Mouse (Mus musculus): ENCODE measurements around the gene Erp27. TPM values are rescaled to one million over a fixed set of nuclear protein-coding genes. Genes with fewer than 3 reads are reported as not detected.

The Erp27 gene
- polyA plus RNA-seq (2017; shearing (Covaris generic)), result 1.6 TPM

DNA sequence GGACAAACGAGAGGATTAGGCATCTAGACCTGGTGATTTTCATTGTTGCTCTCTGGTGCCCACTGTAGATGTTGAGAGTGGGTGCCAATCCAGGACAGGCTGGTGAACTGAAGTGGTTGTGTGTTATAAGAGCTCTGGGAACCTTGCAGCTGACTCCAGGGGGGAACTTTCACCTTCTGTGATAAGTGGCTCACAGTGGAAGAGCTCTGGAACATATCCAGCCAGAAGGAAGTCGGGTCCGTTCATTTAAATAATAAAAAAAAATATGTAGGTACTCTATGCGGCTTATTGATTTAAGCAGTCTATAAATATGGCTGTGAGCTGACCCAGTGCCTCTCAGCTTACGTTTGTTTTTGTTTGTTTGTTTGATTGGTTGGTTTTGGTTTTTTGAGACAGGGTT, at the start of gene Erp27:
Erp27 (minus strand) TSS at position 101 of the 400 bp plus-strand sequence.

DNA sequence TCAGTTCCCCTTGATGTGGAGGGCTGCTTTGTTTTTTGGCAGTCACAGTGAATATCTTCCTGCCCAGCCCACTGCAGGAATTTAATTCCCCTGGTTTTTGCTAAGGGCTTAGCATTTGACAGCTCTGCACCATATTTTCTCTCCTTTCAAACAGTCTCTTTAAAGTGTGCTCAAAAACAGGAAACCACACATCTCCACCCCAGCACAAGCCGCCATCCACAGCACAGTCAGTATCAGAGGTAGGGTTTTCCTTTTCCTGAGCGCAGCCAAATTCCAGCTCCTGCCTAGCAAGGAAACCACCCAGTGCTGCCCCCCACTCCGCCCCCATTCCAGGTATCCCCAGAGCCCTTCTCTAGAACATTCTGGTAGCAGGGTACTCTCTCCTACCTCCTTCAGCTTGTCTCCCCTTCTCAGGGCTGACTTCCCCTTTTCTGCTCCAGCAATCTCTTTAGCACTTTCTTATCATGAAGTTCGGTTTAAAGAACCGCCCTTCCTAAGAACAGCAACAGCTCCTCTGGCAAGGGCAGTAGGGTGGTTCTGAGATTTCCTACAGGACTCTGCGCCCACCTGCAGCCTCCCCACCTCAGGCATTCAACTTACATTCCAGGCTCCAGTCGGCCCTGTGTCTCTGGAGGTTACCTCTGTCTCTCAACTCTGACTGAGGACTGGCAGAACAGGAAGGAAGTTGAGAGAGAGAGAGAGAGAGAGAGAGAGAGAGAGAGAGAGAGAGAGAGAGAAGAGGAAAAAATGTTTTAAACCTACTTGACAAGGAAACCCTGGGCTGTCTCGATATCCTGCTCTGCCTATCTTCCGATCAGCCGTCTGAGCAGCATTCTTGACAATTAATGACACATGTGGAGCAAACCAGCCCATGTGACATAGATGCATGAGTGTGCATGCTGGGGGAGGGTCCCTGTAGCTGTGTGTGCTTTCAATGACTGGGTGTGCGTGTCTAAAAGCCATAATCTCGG, 19.4 kb upstream of the Erp27 start, which contains the start of gene Arhgdib:
Arhgdib (minus strand) TSS at position 849 of the 971 bp plus-strand sequence.

DNA sequence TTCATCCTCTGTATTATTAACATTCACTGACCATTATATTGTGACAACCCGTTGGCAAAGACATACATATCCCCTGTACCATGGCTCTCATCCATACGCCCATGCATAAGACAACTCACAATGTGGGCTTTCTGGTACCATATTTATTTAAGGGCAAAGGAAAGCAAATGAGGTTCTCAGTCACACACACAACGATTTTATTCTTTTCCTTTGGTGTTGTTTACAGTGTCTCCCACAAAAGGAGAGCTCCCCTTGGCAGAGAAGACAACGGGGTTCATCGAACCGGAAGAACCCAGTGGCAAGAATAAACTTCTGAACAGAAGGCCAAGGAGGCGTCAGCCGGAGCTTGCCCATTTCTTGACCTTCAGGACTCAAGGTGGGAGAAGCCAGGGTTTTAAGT, 1.6 kb upstream of the Erp27 start, which contains the start of gene Pde6h:
Pde6h (plus strand) TSS at position 301 of the 400 bp plus-strand sequence.

DNA sequence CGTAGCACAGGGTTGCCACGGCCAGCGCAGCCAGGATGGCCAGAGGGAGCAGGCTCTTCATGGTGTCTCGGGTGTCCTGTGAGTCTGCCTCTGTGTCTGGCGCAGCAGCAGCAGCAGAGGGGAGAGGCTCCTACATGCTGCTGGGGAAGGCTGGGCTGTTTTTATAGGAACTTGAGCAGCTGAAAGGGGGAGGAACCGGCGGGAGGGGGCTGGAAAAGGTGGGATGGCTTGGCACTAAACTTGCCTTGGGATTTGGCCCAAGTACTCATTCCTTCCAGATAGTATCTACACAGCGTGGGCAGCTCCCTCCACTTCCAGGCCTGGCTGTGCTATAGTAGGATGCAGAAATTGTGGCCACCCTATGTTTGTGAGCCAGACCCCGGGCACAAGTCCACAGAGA, 46.3 kb downstream of the Erp27 start, which contains the start of gene Mgp:
Mgp (minus strand) TSS at position 154 of the 400 bp plus-strand sequence.

Other genes starting within 250 kb of the Erp27 start
- gene Gucy2c, start 140.4 kb downstream of the Erp27 start, polyA plus RNA-seq (2017; shearing (Covaris generic)), result not detected
- 1.5 TPM for gene Hist4h4, start 117.8 kb downstream of the Erp27 start, polyA plus RNA-seq (2017; shearing (Covaris generic))
- gene H2afj, start 113.9 kb downstream of the Erp27 start, polyA plus RNA-seq (2017; shearing (Covaris generic)), result 144 TPM
- 2.3 TPM for gene BC049715, start 94.6 kb downstream of the Erp27 start, polyA plus RNA-seq (2017; shearing (Covaris generic))
- gene Wbp11, start 93.9 kb downstream of the Erp27 start, polyA plus RNA-seq (2017; shearing (Covaris generic)), result 161 TPM
- not detected for gene Smco3, start 86.7 kb downstream of the Erp27 start, polyA plus RNA-seq (2017; shearing (Covaris generic))
- not detected for gene Art4, start 64.4 kb downstream of the Erp27 start, polyA plus RNA-seq (2017; shearing (Covaris generic))
- gene Mgp, start 46.4 kb downstream of the Erp27 start, polyA plus RNA-seq (2017; shearing (Covaris generic)), result not detected
- gene Pde6h, start 1.7 kb upstream of the Erp27 start, polyA plus RNA-seq (2017; shearing (Covaris generic)), result 0.51 TPM
- gene Arhgdib, start 19.7 kb upstream of the Erp27 start, polyA plus RNA-seq (2017; shearing (Covaris generic)), result 1,327 TPM
- not detected for gene Rerg, start 248.3 kb upstream of the Erp27 start, polyA plus RNA-seq (2017; shearing (Covaris generic))